Mouse (Mus musculus) erythroblast, embryonic 14.5 days (primary cell): Measurements from ENCODE around the gene Tnfaip3. TPM values are rescaled to one million over a fixed set of nuclear protein-coding genes. Genes with fewer than 3 reads are reported as not detected.

Experiments used
- H3K27me3 ChIP-seq: 2 replicates; pipeline ENCODE4 v1.6.1; 2012; ENCODE audit warnings: inconsistent platforms; ENCODE audit not compliant: control insufficient read depth
- H3K36me3 ChIP-seq: 2 replicates; pipeline ENCODE4 v1.6.1; 2012; ENCODE audit warnings: mild to moderate bottlenecking, inconsistent platforms; ENCODE audit not compliant: control insufficient read depth
- H3K4me1 ChIP-seq: 2 replicates; pipeline ENCODE4 v1.6.1; 2012; ENCODE audit warnings: inconsistent platforms; ENCODE audit not compliant: control insufficient read depth
- H3K4me3 ChIP-seq: replicated peaks from 2 replicates; pipeline ENCODE3; 2012; ENCODE audit warnings: moderate library complexity, mild to moderate bottlenecking, inconsistent platforms
- H3K9me3 ChIP-seq: 2 replicates; pipeline ENCODE4 v1.6.1; 2012; ENCODE audit warnings: low read length, inconsistent platforms, mixed read lengths; ENCODE audit not compliant: control insufficient read depth
- GATA1 ChIP-seq: IDR thresholded peaks from 2 replicates; pipeline ENCODE4 v1.6.1; 2012; ENCODE audit warnings: low read length, inconsistent platforms, mixed read lengths
- TAL1 ChIP-seq: IDR thresholded peaks from 3 replicates; pipeline ENCODE4 v1.6.1; 2012; ENCODE audit warnings: low read length, inconsistent platforms, mixed read lengths
- polyA plus RNA-seq: library from polyadenylated mRNA; stranded (reverse); fragments of >175 nt; gene quantifications from 2 replicates; pipeline ENCODE4 v1.2.3, GENCODE M21; 2012

Gene Tnfaip3
- polyA plus RNA-seq, 1 experiment = 0.15 TPM

GRCm38 (mm10) chr10:19008607-19008940 lies 6.9 kb downstream of the Tnfaip3 start:
- TF ChIP-seq TAL1 = no peak
- H3K4me3 ChIP-seq = no peak overlapping the region
- peaks cover 4% of the 10 kb centered on the region; the same call in 1 of the 2 replicates for H3K36me3 ChIP-seq
- no peaks in the 10 kb centered on the region for H3K9me3 ChIP-seq
- peaks cover 3% of the 10 kb centered on the region; the same call in 1 of the 2 replicates for H3K27me3 ChIP-seq
- H3K4me1 ChIP-seq = no peaks in the 10 kb centered on the region

GRCm38 (mm10) chr10:19007897-19008606 lies 7.4 kb downstream of the Tnfaip3 start:
- Histone ChIP-seq H3K9me3 (no peaks in the 10 kb centered on the region), H3K4me1 (no peaks in the 10 kb centered on the region), H3K4me3 (no peak overlapping the region), H3K27me3 (peaks cover under 1% of the 10 kb centered on the region; the same call in 1 of the 2 replicates), H3K36me3 (peaks cover 4% of the 10 kb centered on the region; the same call in 1 of the 2 replicates)
- TF ChIP-seq GATA1 = no peak
- no peak for TF ChIP-seq TAL1

- no peaks in the 10 kb centered on the region for H3K27me3 ChIP-seq
- TF ChIP-seq GATA1 (no peak), TAL1 (no peak)
- H3K9me3 ChIP-seq = no peaks in the 10 kb centered on the region
- peaks cover 7% of the 10 kb centered on the region; the same call in 1 of the 2 replicates for H3K36me3 ChIP-seq
- no peaks in the 10 kb centered on the region for H3K4me1 ChIP-seq
- no peak overlapping the region for H3K4me3 ChIP-seq
Observed at GRCm38 (mm10) chr10:19002091-19002785, 13.2 kb downstream of the Tnfaip3 start.

- Histone ChIP-seq H3K9me3 (no peaks in the 10 kb centered on the region), H3K27me3 (no peaks in the 10 kb centered on the region), H3K4me3 (no peak overlapping the region), H3K4me1 (no peaks in the 10 kb centered on the region), H3K36me3 (peaks cover 2% of the 10 kb centered on the region; the same call in 1 of the 2 replicates)
- TF ChIP-seq TAL1 (no peak), GATA1 (no peak)
Observed at GRCm38 (mm10) chr10:18999427-18999826, 16.0 kb downstream of the Tnfaip3 start.

GRCm38 (mm10) chr10:18996331-18996730 lies 19.1 kb downstream of the Tnfaip3 start:
- TF ChIP-seq TAL1 = no peak
- TF ChIP-seq GATA1 = no peak
- Histone ChIP-seq H3K9me3 (no peaks in the 10 kb centered on the region), H3K27me3 (no peaks in the 10 kb centered on the region), H3K4me3 (no peak overlapping the region), H3K4me1 (no peaks in the 10 kb centered on the region), H3K36me3 (no peaks in the 10 kb centered on the region)

- Histone ChIP-seq H3K4me3 (no peak overlapping the region), H3K9me3 (no peaks in the 10 kb centered on the region), H3K27me3 (no peaks in the 10 kb centered on the region), H3K4me1 (no peaks in the 10 kb centered on the region), H3K36me3 (no peaks in the 10 kb centered on the region)
- no peak for TF ChIP-seq TAL1
- no peak for TF ChIP-seq GATA1
Observed at GRCm38 (mm10) chr10:18995465-18996261, 19.8 kb downstream of the Tnfaip3 start.

- Histone ChIP-seq H3K27me3 (no peaks in the 10 kb centered on the region), H3K9me3 (no peaks in the 10 kb centered on the region), H3K4me3 (no peak overlapping the region), H3K36me3 (no peaks in the 10 kb centered on the region), H3K4me1 (no peaks in the 10 kb centered on the region)
- TF ChIP-seq TAL1 (no peak), GATA1 (no peak)
Observed at GRCm38 (mm10) chr10:18992971-18993370, 22.5 kb downstream of the Tnfaip3 start.

GRCm38 (mm10) chr10:18991057-18991456 lies 24.4 kb downstream of the Tnfaip3 start:
- Histone ChIP-seq H3K27me3 (no peaks in the 10 kb centered on the region), H3K4me3 (no peak overlapping the region), H3K9me3 (no peaks in the 10 kb centered on the region), H3K36me3 (no peaks in the 10 kb centered on the region), H3K4me1 (no peaks in the 10 kb centered on the region)
- TF ChIP-seq GATA1 = no peak
- no peak for TF ChIP-seq TAL1

GRCm38 (mm10) chr10:18987907-18988199 lies 27.6 kb downstream of the Tnfaip3 start:
- no peak for TF ChIP-seq TAL1
- no peak for TF ChIP-seq GATA1
- no peaks in the 10 kb centered on the region for H3K4me1 ChIP-seq
- no peak overlapping the region for H3K4me3 ChIP-seq
- H3K9me3 ChIP-seq = no peaks in the 10 kb centered on the region
- H3K27me3 ChIP-seq = no peaks in the 10 kb centered on the region
- no peaks in the 10 kb centered on the region for H3K36me3 ChIP-seq
